Mouse (Mus musculus) brain, embryonic 14.5 days (tissue): ENCODE measurements at regions not wholly inside any gene's neighbourhood (a gene's known extent, or its start where the extent isn't known, plus 50 kb on each side); places are given as distances from the start of the nearest gene placed in this dataset.

Experiments used
- DNase-seq: peaks from one replicate; pipeline ENCODE4 v3.0.0-alpha.2; 2011; ENCODE audit warnings: low read depth
- CTCF ChIP-seq: fragments of 200-500 bp; IDR thresholded peaks from 2 replicates; pipeline ENCODE4 v1.5.1; 2012; ENCODE audit warnings: inconsistent platforms, mild to moderate bottlenecking, moderate library complexity, borderline replicate concordance; ENCODE audit not compliant: insufficient read depth, insufficient read length; ENCODE audit errors: extremely low read depth
- POLR2A ChIP-seq: fragments of 200-500 bp; IDR thresholded peaks from 2 replicates; pipeline ENCODE4 v1.6.1; 2012; ENCODE audit warnings: mild to moderate bottlenecking, inconsistent platforms, borderline replicate concordance; ENCODE audit not compliant: poor library complexity, insufficient read depth, insufficient read length, severe bottlenecking; ENCODE audit errors: extremely low read depth

- DNase-seq: peak; percentile 73
- TF ChIP-seq CTCF (no peak), POLR2A (no peak)
Observed at GRCm38 (mm10) chrX:145758406-145758805, 253.4 kb upstream of the Amot start.

GRCm38 (mm10) chrX:145753427-145753826 is 248.4 kb upstream of the Amot start:
- no peak for DNase-seq
- TF ChIP-seq CTCF (no peak), POLR2A (no peak)
